Mouse (Mus musculus) MEL (cell line): ENCODE data around the gene Rxfp2. TPM values are rescaled to one million over a fixed set of nuclear protein-coding genes. Genes with fewer than 3 reads are reported as not detected.

Experiments used
- DNase-seq: peaks from one replicate; pipeline ENCODE4 v3.0.0; 2011; ENCODE audit warnings: low read depth, low spot score
- H3K27ac ChIP-seq: 2 replicates; pipeline ENCODE4 v1.5.1; 2012; ENCODE audit warnings: low read depth, mild to moderate bottlenecking, control low read depth, low read length, moderate library complexity; ENCODE audit not compliant: control insufficient read depth
- H3K27me3 ChIP-seq, 2 experiments: fragments of 150-350 bp in 1 of 2; sonication (generic) in 1 of 2; 2 replicates each; pipeline ENCODE4 v1.6.1; 2012; ENCODE audit warnings: low read length in 2 of 2, mild to moderate bottlenecking in 2 of 2, improper control_type of control experiment in 1 of 2, moderate library complexity in 1 of 2; ENCODE audit not compliant: insufficient read depth in 2 of 2, control insufficient read depth in 1 of 2
- H3K36me3 ChIP-seq, 2 experiments: 2 replicates each; pipeline ENCODE4 v1.6.1; 2012 to 2014; ENCODE audit warnings: low read length in 2 of 2, improper control_type of control experiment in 1 of 2, inconsistent platforms in 1 of 2, mild to moderate bottlenecking in 1 of 2; ENCODE audit not compliant: insufficient read depth in 2 of 2, control insufficient read depth in 1 of 2
- H3K4me1 ChIP-seq, 2 experiments: fragments of 150-350 bp in 1 of 2; sonication (generic) in 1 of 2; 2 replicates each; pipeline ENCODE4 v1.6.1; 2012; ENCODE audit warnings: low read length in 2 of 2, improper control_type of control experiment in 1 of 2, mild to moderate bottlenecking in 1 of 2; ENCODE audit not compliant: insufficient read depth in 2 of 2, control insufficient read depth in 1 of 2
- H3K4me3 ChIP-seq, 2 experiments: fragments of 150-350 bp in 1 of 2; sonication (generic) in 1 of 2; 2 replicates each; pipeline ENCODE4 v1.5.1; 2012; ENCODE audit warnings: low read depth in 2 of 2, low read length in 2 of 2, mild to moderate bottlenecking in 2 of 2, moderate library complexity in 2 of 2, control low read depth in 1 of 2, improper control_type of control experiment in 1 of 2; ENCODE audit not compliant: control insufficient read depth in 1 of 2, insufficient read depth in 1 of 2
- H3K79me2 ChIP-seq: 2 replicates; pipeline ENCODE4 v1.6.1; 2012; ENCODE audit warnings: mild to moderate bottlenecking, low read length, moderate library complexity; ENCODE audit not compliant: control insufficient read depth, poor library complexity, insufficient read depth
- H3K9ac ChIP-seq: 2 replicates; pipeline ENCODE4 v1.6.1; 2012; ENCODE audit warnings: low read depth, mild to moderate bottlenecking, control low read depth, low read length, moderate library complexity; ENCODE audit not compliant: control insufficient read depth, poor library complexity, severe bottlenecking
- H3K9me3 ChIP-seq: fragments of 150-350 bp; sonication (generic); replicated peaks from 2 replicates; pipeline ENCODE4 v1.6.1; 2012; ENCODE audit warnings: mild to moderate bottlenecking, low read length, improper control_type of control experiment, moderate library complexity; ENCODE audit not compliant: insufficient read depth
- CHD1 ChIP-seq: IDR thresholded peaks from 2 replicates; pipeline ENCODE4 v1.6.1; 2012; ENCODE audit warnings: low read depth, mild to moderate bottlenecking, inconsistent platforms, low read length, improper control_type of control experiment
- CHD2 ChIP-seq: IDR thresholded peaks from 2 replicates; pipeline ENCODE4 v1.6.1; 2011; ENCODE audit warnings: low read length, improper control_type of control experiment
- E2F4 ChIP-seq: IDR thresholded peaks from 2 replicates; pipeline ENCODE4 v1.6.1; 2011; ENCODE audit warnings: low read depth, low read length, improper control_type of control experiment, borderline replicate concordance
- ELF1 ChIP-seq: IDR thresholded peaks from 2 replicates; pipeline ENCODE4 v1.6.1; 2014; ENCODE audit warnings: low read depth, mild to moderate bottlenecking, inconsistent platforms, low read length, improper control_type of control experiment, moderate library complexity
- EP300 ChIP-seq, 2 experiments: IDR thresholded peaks; 2 replicates each; pipeline ENCODE4 v1.6.1; 2011; ENCODE audit warnings: improper control_type of control experiment in 2 of 2, low read length in 2 of 2, low read depth in 1 of 2, mild to moderate bottlenecking in 1 of 2
- GATA1 ChIP-seq: IDR thresholded peaks from 2 replicates; pipeline ENCODE4 v1.6.1; 2011; ENCODE audit warnings: low read depth, low read length, improper control_type of control experiment
- JUND ChIP-seq: IDR thresholded peaks from 2 replicates; pipeline ENCODE4 v1.6.1; 2011; ENCODE audit warnings: low read depth, mild to moderate bottlenecking, improper control_type of control experiment, low read length
- KAT2A ChIP-seq: conservative IDR thresholded peaks from 2 replicates; pipeline ENCODE4 v1.6.1; 2012; ENCODE audit warnings: low read depth, low read length, improper control_type of control experiment, inconsistent platforms
- MAFK ChIP-seq: IDR thresholded peaks from 2 replicates; pipeline ENCODE4 v1.6.1; 2011; ENCODE audit warnings: low read depth, mild to moderate bottlenecking, low read length, improper control_type of control experiment, borderline replicate concordance
- MEF2A ChIP-seq: IDR thresholded peaks from 2 replicates; pipeline ENCODE4 v1.6.1; 2014; ENCODE audit warnings: low read depth, mild to moderate bottlenecking, inconsistent platforms, low read length, improper control_type of control experiment; ENCODE audit not compliant: poor library complexity, insufficient replicate concordance, severe bottlenecking; ENCODE audit errors: extremely low read depth
- MXI1 ChIP-seq: IDR thresholded peaks from 2 replicates; pipeline ENCODE4 v1.6.1; 2011; ENCODE audit warnings: mild to moderate bottlenecking, low read depth, low read length, improper control_type of control experiment
- MYC ChIP-seq: IDR thresholded peaks from 2 replicates; pipeline ENCODE4 v1.6.1; 2011; ENCODE audit warnings: low read depth, mild to moderate bottlenecking, low read length, improper control_type of control experiment, moderate library complexity
- NRF1 ChIP-seq: IDR thresholded peaks from 2 replicates; pipeline ENCODE4 v1.6.1; 2014; ENCODE audit warnings: low read depth, mild to moderate bottlenecking, inconsistent platforms, low read length, improper control_type of control experiment, moderate library complexity; ENCODE audit not compliant: poor library complexity, insufficient read depth, severe bottlenecking
- POLR2AphosphoS2 ChIP-seq: IDR thresholded peaks from 2 replicates; pipeline ENCODE4 v1.6.1; 2011; ENCODE audit warnings: low read length, improper control_type of control experiment
- RAD21 ChIP-seq: IDR thresholded peaks from 2 replicates; pipeline ENCODE4 v1.6.1; 2011; ENCODE audit warnings: mild to moderate bottlenecking, low read depth, low read length, improper control_type of control experiment
- RCOR1 ChIP-seq: IDR thresholded peaks from 2 replicates; pipeline ENCODE4 v1.6.1; 2012; ENCODE audit warnings: low read depth, mild to moderate bottlenecking, inconsistent platforms, low read length, improper control_type of control experiment
- SIN3A ChIP-seq: IDR thresholded peaks from 2 replicates; pipeline ENCODE4 v1.6.1; 2012; ENCODE audit warnings: low read length, improper control_type of control experiment, inconsistent platforms
- SMC3 ChIP-seq: IDR thresholded peaks from 2 replicates; pipeline ENCODE4 v1.6.1; 2011; ENCODE audit warnings: low read depth, low read length, improper control_type of control experiment
- TAL1 ChIP-seq: IDR thresholded peaks from 2 replicates; pipeline ENCODE4 v1.6.1; 2012; ENCODE audit warnings: mild to moderate bottlenecking, inconsistent platforms, low read length, moderate library complexity, mixed read lengths
- TCF12 ChIP-seq: IDR thresholded peaks from 2 replicates; pipeline ENCODE4 v1.6.1; 2014; ENCODE audit warnings: low read depth, mild to moderate bottlenecking, inconsistent platforms, low read length, improper control_type of control experiment, moderate library complexity
- UBTF ChIP-seq: IDR thresholded peaks from 2 replicates; pipeline ENCODE4 v1.6.1; 2012; ENCODE audit warnings: low read depth, mild to moderate bottlenecking, inconsistent platforms, low read length, improper control_type of control experiment, moderate library complexity, borderline replicate concordance; ENCODE audit not compliant: insufficient read depth
- USF1 ChIP-seq: IDR thresholded peaks from 2 replicates; pipeline ENCODE4 v1.6.1; 2014; ENCODE audit warnings: low read depth, mild to moderate bottlenecking, inconsistent platforms, low read length, improper control_type of control experiment, moderate library complexity
- USF2 ChIP-seq, 2 experiments: IDR thresholded peaks; 2 replicates each; pipeline ENCODE4 v1.6.1; 2011 to 2012; ENCODE audit warnings: improper control_type of control experiment in 2 of 2, low read length in 2 of 2, borderline replicate concordance in 1 of 2, inconsistent platforms in 1 of 2, low read depth in 1 of 2, mild to moderate bottlenecking in 1 of 2; ENCODE audit not compliant: insufficient read depth in 1 of 2
- ZC3H11A ChIP-seq: IDR thresholded peaks from 2 replicates; pipeline ENCODE4 v1.6.1; 2012; ENCODE audit warnings: low read depth, mild to moderate bottlenecking, inconsistent platforms, low read length, improper control_type of control experiment
- ZNF384 ChIP-seq: IDR thresholded peaks from 2 replicates; pipeline ENCODE4 v1.6.1; 2012; ENCODE audit warnings: low read depth, mild to moderate bottlenecking, inconsistent platforms, low read length, improper control_type of control experiment
- polyA plus RNA-seq, 2 experiments: library from polyadenylated mRNA; stranded (reverse) in 1 of 2; unstranded in 1 of 2; fragments of >175 nt in 1 of 2; fragments of >200 nt in 1 of 2; gene quantifications; 2 replicates each; pipeline versions ENCODE4 v1.2.1 to v1.2.4; 2012; ENCODE audit warnings: low replicate concordance in 2 of 2, low read depth in 1 of 2; ENCODE audit not compliant: insufficient read length in 2 of 2, insufficient read depth in 1 of 2, missing spikeins in 1 of 2
- total RNA-seq: library from RNA; depleted of rRNA; stranded (reverse); fragments of 300-350 nt; gene quantifications from 2 replicates; pipeline ENCODE4 v1.2.3, GENCODE M21; 2012

The Rxfp2 gene
- total and polyA plus RNA-seq, 3 experiments: not detected

DNA sequence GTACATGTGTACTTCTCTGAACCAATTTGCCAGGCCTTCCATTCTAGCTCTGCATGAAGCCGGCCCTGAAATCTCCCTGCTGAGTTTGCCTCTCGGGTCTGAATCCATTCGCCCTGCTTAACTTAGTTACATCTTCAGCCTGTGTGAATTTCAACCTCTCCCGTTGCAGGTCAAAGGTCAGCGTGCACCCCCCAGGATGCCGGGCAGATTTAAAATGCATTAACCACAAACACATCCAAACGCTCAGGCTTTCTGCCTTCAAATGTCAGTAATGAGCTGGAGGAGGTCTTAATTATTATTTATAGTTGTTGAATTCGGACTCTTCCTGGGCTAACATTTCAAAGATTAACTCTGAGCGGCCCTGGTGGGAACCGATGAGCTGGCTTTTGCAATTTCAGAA lies 1.6 kb upstream of the Rxfp2 start:
- no peak for DNase-seq
- no peak overlapping the region for H3K4me3 ChIP-seq
- no peaks in the 10 kb centered on the region for H3K9me3 ChIP-seq
- no peaks in the 10 kb centered on the region for H3K36me3 ChIP-seq
- H3K9ac ChIP-seq: no peak overlapping the region
- no peaks in the 10 kb centered on the region for H3K4me1 ChIP-seq
- H3K79me2 ChIP-seq: no peaks in the 10 kb centered on the region
- no peak overlapping the region for H3K27ac ChIP-seq
- H3K27me3 ChIP-seq: no peaks in the 10 kb centered on the region
- TF ChIP-seq KAT2A (no peak), EP300 (IDR thresholded peaks at IDR 0.05; ENCODE audit: low read depth in 1 of 2, low read length in 2 of 2) (no peak), RCOR1 (no peak), ELF1 (no peak), JUND (no peak), CHD2 (no peak), MAFK (no peak), POLR2AphosphoS2 (no peak), RAD21 (no peak), SIN3A (no peak), USF2 (IDR thresholded peaks at IDR 0.05; ENCODE audit: borderline replicate concordance in 1 of 2, insufficient read depth in 1 of 2, low read depth in 1 of 2, low read length in 2 of 2) (no peak), E2F4 (no peak), MEF2A (no peak), UBTF (no peak), ZC3H11A (no peak), NRF1 (no peak), TAL1 (no peak), SMC3 (no peak), ZNF384 (no peak), GATA1 (no peak)

- Histone ChIP-seq H3K4me3 (no peak overlapping the region), H3K36me3 (no peaks in the 10 kb centered on the region), H3K9ac (no peak overlapping the region)
Measured at GRCm38 (mm10) chr5:150017672-150018071, 803 bp upstream of the Rxfp2 start.

More at GRCm38 (mm10) chr5:150017672-150018071, 803 bp upstream of the Rxfp2 start:
- no peak overlapping the region for H3K27ac ChIP-seq
- no peak for TF ChIP-seq NRF1
- no peak for TF ChIP-seq RCOR1
- no peak for TF ChIP-seq ZC3H11A
- no peak for TF ChIP-seq E2F4
- no peak for TF ChIP-seq MYC
- TF ChIP-seq MXI1: no peak
- TF ChIP-seq ZNF384: no peak
- no peak for TF ChIP-seq KAT2A
- TF ChIP-seq TCF12: no peak
- no peak for TF ChIP-seq CHD1
- TF ChIP-seq USF1: no peak
- TF ChIP-seq GATA1: no peak
- H3K79me2 ChIP-seq: no peaks in the 10 kb centered on the region
- H3K4me1 ChIP-seq: no peaks in the 10 kb centered on the region
- no peak for DNase-seq
- H3K27me3 ChIP-seq: no peaks in the 10 kb centered on the region
- no peaks in the 10 kb centered on the region for H3K9me3 ChIP-seq
